Comparison of ENCODE assay signal across 9 mouse cellular contexts in genomic region chrX:159414829-159415673, GRCm38 (mm10). TPM values are rescaled to one million over a fixed set of nuclear protein-coding genes. Genes with fewer than 3 reads are reported as not detected.
DNase-seq lines count a peak whose midpoint lies in the region; ATAC-seq and TF ChIP-seq lines count a peak whose summit lies in the region.
"Had no signal": no experiment of that assay in that cellular context is flagged by ENCODE, and none has a peak within 500 bp of the region (broad histone marks: within the 10 kb centered on the region; RNA-seq: fewer than 3 reads in every experiment).

No protein-coding gene starts in this region.

- H3K4me3 ChIP-seq in gastrocnemius, adult 2 months = peak overlapping the region; percentile 69
- H3K4me3 ChIP-seq in heart, postnatal 0 days (ENCODE audit: low read depth, low read length) = peak overlapping the region; percentile 59

- WGBS in heart, postnatal 0 days = 21% methylated on average over 42 of the region's 65 CpGs

- intact Hi-C loops in gastrocnemius, adult 2 months (cut with DNase I) = no loop called here
- intact Hi-C loops in gastrocnemius, postnatal 36 days (cut with DNase I) = loop anchor here (10.0 kb wide), 1 partner anchor 950 kb away; no protein-coding TSS in a partner anchor
- intact Hi-C loops in left cerebral cortex, postnatal 25 days (cut with DNase I) = no loop called here

- no peak for TF ChIP-seq CTCF in gastrocnemius, adult 2 months (IDR thresholded peaks at IDR 0.05)
- TF ChIP-seq CTCF in heart, postnatal 0 days (IDR thresholded peaks at IDR 0.05; ENCODE audit: low read depth) = no peak

- peak overlapping the region; percentile 80 for H3K4me2 ChIP-seq in heart, postnatal 0 days (ENCODE audit: low read depth, low read length)

- no peaks in the 10 kb centered on the region for H3K4me1 ChIP-seq in heart, postnatal 0 days (ENCODE audit: control insufficient read depth, insufficient read depth)

- H3K27ac ChIP-seq in gastrocnemius, adult 2 months = no peak overlapping the region
- no peak overlapping the region for H3K27ac ChIP-seq in heart, postnatal 0 days (ENCODE audit: low read depth)

- no peak overlapping the region for H3K9ac ChIP-seq in heart, postnatal 0 days (replicated peaks; ENCODE audit: low read depth, low read length)

- peak; percentile 15 for DNase-seq in gastrocnemius, adult 2 months
- no peak for DNase-seq in gastrocnemius, postnatal 36 days
- DNase-seq in 3134 (ENCODE audit: extremely low read depth, insufficient read length, low spot score) = peak; percentile 2
- DNase-seq in cerebellum, postnatal 25 days = peak; percentile 46 to 51
- DNase-seq in heart, postnatal 0 days (ENCODE audit: low spot score) = no peak
- DNase-seq in left cerebral cortex, postnatal 25 days (ENCODE audit: low spot score in 2 of 2) = peak; percentile 11 to 19
- DNase-seq in neural tube, embryonic 10.5 days (ENCODE audit: extremely low spot score, low spot score) = peak; percentile 26
- DNase-seq in thymus, postnatal 36 days = peak; percentile 1 to 17

- ATAC-seq in heart, postnatal 0 days (ENCODE audit: insufficient read depth, low read depth) = 0 out of 2 replicates have a peak, but pooled peaks have one; percentile 11

- no peaks in the 10 kb centered on the region for H3K9me3 ChIP-seq in heart, postnatal 0 days (replicated peaks; ENCODE audit: control insufficient read depth, low read length)

- peaks cover 26% of the 10 kb centered on the region for H3K27me3 ChIP-seq in heart, postnatal 0 days (ENCODE audit: control insufficient read depth, insufficient read depth, low read length)

- no peaks in the 10 kb centered on the region for H3K36me3 ChIP-seq in heart, postnatal 0 days (replicated peaks; ENCODE audit: control insufficient read depth, insufficient read depth, low read length)

- TF ChIP-seq EP300 in heart, postnatal 0 days (IDR thresholded peaks at IDR 0.05; ENCODE audit: low read depth) = no peak

RNA-seq across cellular contexts. Expression of gene Map7d2, which starts 0.7 kb away (rescaled TPM):
- under 1 TPM; 0.22 to 0.66 TPM for total RNA-seq in gastrocnemius, adult 2 months (2021)
- total RNA-seq in gastrocnemius, postnatal 36 days (2021) = under 1 TPM; 0.08 to 0.69 TPM
- 0.04 TPM in 1 of 2 replicates, not detected in the other for total RNA-seq in heart, postnatal 0 days (2014; rRNA removed; ENCODE audit: low replicate concordance)
- 0.53 and 0.56 TPM in 2 replicates for polyA plus RNA-seq in heart, postnatal 0 days (2015; fragmentation: Nextera tagmentation; extraction: Ambion mirVana)
- total RNA-seq in left cerebral cortex, postnatal 25 days (2021) = 100 to 1,000 TPM in 1 of 2 experiments, 10 to 100 TPM in 1; 90.5 to 111 TPM
- polyA plus RNA-seq: C2C12 had no signal

RNA-seq across cellular contexts. Expression of gene Eif1ax, which starts 43.1 kb away (rescaled TPM):
- total RNA-seq in gastrocnemius, adult 2 months (2021) = 10 to 100 TPM; 79.8 to 85.3 TPM
- total RNA-seq in gastrocnemius, postnatal 36 days (2021) = 10 to 100 TPM; 77.3 to 79.3 TPM
- 17.5 and 23.6 TPM in 2 replicates for total RNA-seq in heart, postnatal 0 days (2014; rRNA removed; ENCODE audit: low replicate concordance)
- polyA plus RNA-seq in heart, postnatal 0 days (2015; fragmentation: Nextera tagmentation; extraction: Ambion mirVana) = 84.3 and 96.7 TPM in 2 replicates
- 100 to 1,000 TPM; 131 to 138 TPM for total RNA-seq in left cerebral cortex, postnatal 25 days (2021)

Comparison
In these comparisons a context has a peak if more than half of its experiments do, and no peak if none do; other contexts are left out.
1. DNase-seq: peak in gastrocnemius, adult 2 months (single experiment), 3134 (single experiment), cerebellum, postnatal 25 days (2 of 2), left cerebral cortex, postnatal 25 days (2 of 2), neural tube, embryonic 10.5 days (single experiment) and thymus, postnatal 36 days (2 of 2); none in gastrocnemius, postnatal 36 days (0 of 2) and heart, postnatal 0 days (single experiment).
2. RNA of gene Map7d2, which starts 0.7 kb away (total RNA-seq): 90.5 to 111 TPM in left cerebral cortex, postnatal 25 days; 0.08 to 0.69 TPM in gastrocnemius, postnatal 36 days, 0.22 to 0.66 TPM in gastrocnemius, adult 2 months and 0.04 TPM in heart, postnatal 0 days; every median in the first group is over 10 times any median in the second.